Mouse (Mus musculus) hindbrain, embryonic 14.5 days (tissue): ENCODE results near the gene Fam20c. TPM values are rescaled to one million over a fixed set of nuclear protein-coding genes. Genes with fewer than 3 reads are reported as not detected.
A peak's percentile ranks its signal among the peaks of the same experiment; 100 is the strongest.

ENCODE experiments used
- ATAC-seq: fragments of 200-750 bp; cut with Nextera tagmentation; 2 replicates; pipeline ENCODE4 v1.8.0; 2017; ENCODE audit warnings: moderate number of reproducible peaks, mild to moderate bottlenecking, moderate TSS enrichment, moderate library complexity; ENCODE audit not compliant: low FRiP score
- DNase-seq: peaks from one replicate; pipeline ENCODE4 v3.0.0-alpha.2; 2015; ENCODE audit warnings: low spot score
- H3K27ac ChIP-seq: fragments of 300-500 bp; sonication (generic); 2 replicates; pipeline ENCODE4 v1.5.1; 2014; ENCODE audit warnings: mild to moderate bottlenecking, moderate library complexity
- H3K27me3 ChIP-seq: fragments of 300-500 bp; sonication (generic); 2 replicates; pipeline ENCODE4 v1.6.1; 2014; ENCODE audit warnings: mild to moderate bottlenecking, low read length, mixed read lengths; ENCODE audit not compliant: control insufficient read depth, insufficient read depth
- H3K36me3 ChIP-seq: fragments of 300-500 bp; sonication (generic); replicated peaks from 2 replicates; pipeline ENCODE4 v1.6.1; 2014; ENCODE audit not compliant: control insufficient read depth, insufficient read depth
- H3K4me1 ChIP-seq: fragments of 300-500 bp; sonication (generic); replicated peaks from 2 replicates; pipeline ENCODE4 v1.6.1; 2014; ENCODE audit warnings: antibody characterized with exemption, low read length, mixed read lengths; ENCODE audit not compliant: control insufficient read depth, insufficient read depth
- H3K4me2 ChIP-seq: fragments of 300-500 bp; sonication (generic); replicated peaks from 2 replicates; pipeline ENCODE4 v1.6.1; 2014; ENCODE audit warnings: mild to moderate bottlenecking, moderate library complexity
- H3K4me3 ChIP-seq: fragments of 300-500 bp; sonication (generic); replicated peaks from 2 replicates; pipeline ENCODE4 v1.5.1; 2014; ENCODE audit warnings: mild to moderate bottlenecking, low read length
- H3K9ac ChIP-seq: fragments of 300-500 bp; sonication (generic); 2 replicates; pipeline ENCODE4 v1.6.1; 2014
- H3K9me3 ChIP-seq: fragments of 300-500 bp; sonication (generic); 2 replicates; pipeline ENCODE4 v1.6.1; 2016; ENCODE audit warnings: low read length; ENCODE audit not compliant: control insufficient read depth
- WGBS: fragments of 180-500 bp; shearing (Covaris S2); extraction: QIAGEN DNeasy Blood & Tissue Kit; methylation state at CpG from one replicate; pipeline ENCODE4 v1.1.7; 2014; 5-methylcytosine and 5-hydroxymethylcytosine counted together
- polyA plus RNA-seq: library from polyadenylated mRNA; unstranded; fragments of >200 nt; fragmentation: Nextera tagmentation; extraction: Ambion mirVana; gene quantifications from 2 replicates; pipeline ENCODE4 v1.2.1, GENCODE M21; 2014

The Fam20c gene
- polyA plus RNA-seq, 1 experiment from 2014 or later: 63.5 TPM

- ATAC-seq: no peak
- Histone ChIP-seq H3K4me2 (no peak overlapping the region), H3K9ac (no peak overlapping the region), H3K4me3 (no peak overlapping the region), H3K27ac (no peak overlapping the region), H3K36me3 (no peaks in the 10 kb centered on the region), H3K27me3 (peaks cover 32% of the 10 kb centered on the region), H3K9me3 (no peaks in the 10 kb centered on the region), H3K4me1 (peaks cover 7% of the 10 kb centered on the region; the same call in 1 of the 2 replicates)
- 71% methylated on average over 3 of the region's 3 CpGs for WGBS
- no peak for DNase-seq
Observed at GRCm38 (mm10) chr5:138825090-138825489, 70.8 kb downstream of the Fam20c start.

GRCm38 (mm10) chr5:138833406-138833805 is 79.1 kb downstream of the Fam20c start:
- no peak overlapping the region for H3K4me3 ChIP-seq
- WGBS: 36% methylated on average over 6 of the region's 6 CpGs
- no peaks in the 10 kb centered on the region for H3K27me3 ChIP-seq
- H3K27ac ChIP-seq: no peak overlapping the region
- H3K36me3 ChIP-seq: no peaks in the 10 kb centered on the region
- ATAC-seq (no peak), DNase-seq (peak; percentile 50)
- H3K4me2 ChIP-seq: no peak overlapping the region
- peaks cover 6% of the 10 kb centered on the region; the same call in 1 of the 2 replicates for H3K4me1 ChIP-seq
- H3K9me3 ChIP-seq: no peaks in the 10 kb centered on the region
- H3K9ac ChIP-seq: no peak overlapping the region

GRCm38 (mm10) chr5:138834910-138835309 is 80.6 kb downstream of the Fam20c start:
- DNase-seq: no peak

GRCm38 (mm10) chr5:138840981-138841380 is 86.7 kb downstream of the Fam20c start:
- Histone ChIP-seq H3K27me3 (no peaks in the 10 kb centered on the region), H3K9ac (no peak overlapping the region), H3K4me3 (no peak overlapping the region), H3K4me1 (no peaks in the 10 kb centered on the region), H3K4me2 (no peak overlapping the region), H3K27ac (no peak overlapping the region), H3K9me3 (no peaks in the 10 kb centered on the region), H3K36me3 (no peaks in the 10 kb centered on the region)
- ATAC-seq: no peak
- DNase-seq: no peak
- WGBS: 93% methylated on average over 4 of the region's 4 CpGs

More at GRCm38 (mm10) chr5:138834910-138835309, 80.6 kb downstream of the Fam20c start:
- Histone ChIP-seq H3K4me3 (no peak overlapping the region), H3K9ac (no peak overlapping the region), H3K4me2 (no peak overlapping the region), H3K36me3 (no peaks in the 10 kb centered on the region), H3K9me3 (no peaks in the 10 kb centered on the region), H3K27ac (no peak overlapping the region), H3K4me1 (peaks cover 6% of the 10 kb centered on the region; the same call in 1 of the 2 replicates), H3K27me3 (no peaks in the 10 kb centered on the region)
- ATAC-seq: no peak
- WGBS: 89% methylated on average over 3 of the region's 3 CpGs

- Histone ChIP-seq H3K4me3 (no peak overlapping the region), H3K27me3 (no peaks in the 10 kb centered on the region), H3K36me3 (no peaks in the 10 kb centered on the region), H3K27ac (no peak overlapping the region), H3K4me1 (no peaks in the 10 kb centered on the region), H3K4me2 (no peak overlapping the region), H3K9ac (no peak overlapping the region), H3K9me3 (no peaks in the 10 kb centered on the region)
- DNase-seq: no peak
- 78% methylated on average over 9 of the region's 9 CpGs for WGBS
- ATAC-seq: no peak
Observed at GRCm38 (mm10) chr5:138843168-138843824, 89.0 kb downstream of the Fam20c start.

GRCm38 (mm10) chr5:138846506-138846905 is 92.2 kb downstream of the Fam20c start:
- ATAC-seq (no peak), DNase-seq (no peak)
- Histone ChIP-seq H3K27ac (no peak overlapping the region), H3K36me3 (no peaks in the 10 kb centered on the region), H3K9me3 (no peaks in the 10 kb centered on the region), H3K4me3 (no peak overlapping the region), H3K4me2 (no peak overlapping the region), H3K4me1 (no peaks in the 10 kb centered on the region), H3K9ac (no peak overlapping the region), H3K27me3 (no peaks in the 10 kb centered on the region)
- 80% methylated on average over 4 of the region's 4 CpGs for WGBS

GRCm38 (mm10) chr5:138848102-138848501 is 93.8 kb downstream of the Fam20c start:
- no peak overlapping the region for H3K27ac ChIP-seq
- H3K27me3 ChIP-seq: no peaks in the 10 kb centered on the region
- peak overlapping the region; percentile 25; the same call in 1 of the 2 replicates for H3K9ac ChIP-seq
- H3K36me3 ChIP-seq: no peaks in the 10 kb centered on the region
- H3K4me2 ChIP-seq: peak overlapping the region; percentile 33
- no peak overlapping the region for H3K4me3 ChIP-seq
- no peaks in the 10 kb centered on the region for H3K4me1 ChIP-seq
- ATAC-seq (peak; percentile 75; the same call in 1 of the 2 replicates), DNase-seq (peak; percentile 95)
- WGBS: 4% methylated on average over 7 of the region's 7 CpGs
- H3K9me3 ChIP-seq: no peaks in the 10 kb centered on the region

- WGBS: 81% methylated on average over 23 of the region's 23 CpGs
- H3K27ac ChIP-seq: no peak overlapping the region
- H3K9ac ChIP-seq: no peak overlapping the region
- H3K36me3 ChIP-seq: no peaks in the 10 kb centered on the region
- H3K9me3 ChIP-seq: no peaks in the 10 kb centered on the region
- H3K4me1 ChIP-seq: no peaks in the 10 kb centered on the region
- H3K4me2 ChIP-seq: no peak overlapping the region
- H3K4me3 ChIP-seq: no peak overlapping the region
- no peak for ATAC-seq
- no peaks in the 10 kb centered on the region for H3K27me3 ChIP-seq
- no peak for DNase-seq
Observed at GRCm38 (mm10) chr5:138849682-138850461, 95.6 kb downstream of the Fam20c start.

GRCm38 (mm10) chr5:138850462-138850844 is 96.1 kb downstream of the Fam20c start:
- H3K4me2 ChIP-seq: no peak overlapping the region
- H3K9me3 ChIP-seq: no peaks in the 10 kb centered on the region
- no peaks in the 10 kb centered on the region for H3K27me3 ChIP-seq
- DNase-seq (no peak), ATAC-seq (no peak)
- H3K27ac ChIP-seq: no peak overlapping the region
- no peaks in the 10 kb centered on the region for H3K4me1 ChIP-seq
- H3K36me3 ChIP-seq: no peaks in the 10 kb centered on the region
- no peak overlapping the region for H3K9ac ChIP-seq
- no peak overlapping the region for H3K4me3 ChIP-seq
- WGBS: 89% methylated on average over 5 of the region's 5 CpGs
